Mouse (Mus musculus): ENCODE data around the gene Serpinb5. TPM values are rescaled to one million over a fixed set of nuclear protein-coding genes. Genes with fewer than 3 reads are reported as not detected.
"Not testable (repeated sequence)": the region's sequence is repeated elsewhere in the genome, so short reads cannot be mapped to it uniquely, and the experiment has no call there.

The Serpinb5 gene
- polyA plus RNA-seq, 1 experiment from 2014 or later = 0.26 TPM

DNA sequence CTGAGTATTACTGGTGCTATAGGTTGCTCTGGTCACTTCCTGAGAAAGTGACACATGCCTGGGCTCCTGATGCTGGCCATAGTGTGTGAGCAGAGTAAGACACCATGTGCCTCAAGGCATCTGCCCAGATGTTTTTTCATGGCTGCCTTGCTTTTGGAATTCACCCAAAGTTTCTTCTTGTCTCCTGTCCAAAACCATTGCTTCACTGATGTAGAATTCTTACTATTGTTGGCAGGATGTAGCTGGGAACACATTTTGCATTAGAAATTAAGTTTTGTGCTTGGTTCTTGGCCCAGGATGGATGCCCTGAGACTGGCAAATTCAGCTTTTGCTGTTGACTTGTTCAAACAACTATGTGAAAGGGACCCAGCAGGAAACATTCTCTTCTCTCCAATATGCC, 9.0 kb downstream of the Serpinb5 start:
- H3K9ac ChIP-seq (ENCODE audit: low read depth, low read length) = no peak overlapping the region
- no peaks in the 10 kb centered on the region for H3K4me1 ChIP-seq (ENCODE audit: control insufficient read depth, insufficient read depth, low read length)
- no peaks in the 10 kb centered on the region for H3K9me3 ChIP-seq (ENCODE audit: control insufficient read depth, low read length)
- ATAC-seq = no peak
- H3K4me2 ChIP-seq (ENCODE audit: low read depth, low read length) = no peak overlapping the region
- H3K27ac ChIP-seq (ENCODE audit: low read length) = no peak overlapping the region
- H3K4me3 ChIP-seq (ENCODE audit: low read length) = no peak overlapping the region
- no peaks in the 10 kb centered on the region for H3K36me3 ChIP-seq (ENCODE audit: control insufficient read depth, insufficient read depth, low read length)
- no peaks in the 10 kb centered on the region for H3K27me3 ChIP-seq (replicated peaks; ENCODE audit: control insufficient read depth, insufficient read depth, low read length)

DNA sequence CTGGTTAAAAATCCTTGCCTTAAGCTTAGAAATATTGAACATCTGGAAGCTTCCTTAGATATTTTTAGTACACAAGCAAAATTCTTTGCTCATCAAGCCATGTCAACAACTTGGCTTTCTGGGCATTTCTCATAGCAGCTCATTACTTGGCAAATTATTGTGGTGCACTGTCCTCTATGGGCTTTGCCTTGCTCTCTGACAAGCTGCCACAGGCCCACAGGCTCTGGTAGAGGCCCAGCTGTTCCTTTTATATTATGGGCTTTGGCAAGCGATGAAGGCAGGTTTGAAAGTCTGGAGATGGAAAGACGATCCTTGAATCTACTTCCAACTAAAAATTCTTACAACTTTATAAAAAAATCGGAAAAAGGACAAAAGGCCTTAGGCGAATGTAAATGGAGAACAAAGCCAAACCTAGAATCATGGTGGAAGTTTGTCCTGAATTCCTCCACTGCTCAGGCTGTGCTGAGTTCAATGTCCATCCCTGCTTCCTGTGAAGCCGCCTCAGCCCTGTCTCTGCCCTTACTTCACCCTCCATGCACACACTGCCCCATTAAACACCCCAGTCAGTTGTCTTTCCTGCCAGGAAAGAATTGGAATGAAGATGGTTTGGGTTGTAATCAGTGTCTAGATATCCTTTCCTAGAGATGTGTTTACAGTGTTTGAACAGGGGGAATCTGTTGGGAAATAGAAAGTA, 14.4 kb downstream of the Serpinb5 start:
- Histone ChIP-seq H3K4me3 (ENCODE audit: low read length) (no peak overlapping the region), H3K9me3 (ENCODE audit: control insufficient read depth, low read length) (no peaks in the 10 kb centered on the region), H3K4me1 (ENCODE audit: control insufficient read depth, insufficient read depth, low read length) (no peaks in the 10 kb centered on the region), H3K9ac (ENCODE audit: low read depth, low read length) (no peak overlapping the region), H3K27me3 (replicated peaks; ENCODE audit: control insufficient read depth, insufficient read depth, low read length) (no peaks in the 10 kb centered on the region), H3K36me3 (ENCODE audit: control insufficient read depth, insufficient read depth, low read length) (no peaks in the 10 kb centered on the region), H3K27ac (ENCODE audit: low read length) (no peak overlapping the region), H3K4me2 (ENCODE audit: low read depth, low read length) (no peak overlapping the region)
- WGBS = 89% methylated on average over 5 of the region's 5 CpGs
- peak; percentile 31; the same call in 1 of the 2 replicates for ATAC-seq

DNA sequence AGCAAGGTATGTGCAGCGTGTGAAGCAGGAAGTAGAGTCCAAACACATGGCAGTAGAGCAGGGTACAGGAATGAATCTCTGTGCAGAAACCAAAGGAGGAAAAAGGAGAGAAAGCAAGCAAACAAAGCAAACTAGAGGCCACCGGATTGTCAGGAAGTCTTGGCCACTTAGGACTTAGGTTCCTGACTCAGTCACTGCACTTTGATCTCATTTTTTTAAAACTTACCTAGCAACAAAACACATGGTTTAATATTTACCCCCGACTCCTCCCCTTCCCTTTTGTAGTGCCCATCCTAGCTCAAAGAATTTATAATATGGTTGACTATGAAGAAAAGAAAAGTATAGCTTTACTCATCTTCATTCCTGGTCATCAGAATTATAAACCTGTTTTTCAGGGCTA, 15.2 kb downstream of the Serpinb5 start:
- ATAC-seq = peak; percentile 94
- Histone ChIP-seq H3K4me1 (ENCODE audit: control insufficient read depth, insufficient read depth, low read length) (no peaks in the 10 kb centered on the region), H3K4me2 (ENCODE audit: low read depth, low read length) (no peak overlapping the region), H3K4me3 (ENCODE audit: low read length) (no peak overlapping the region), H3K36me3 (ENCODE audit: control insufficient read depth, insufficient read depth, low read length) (no peaks in the 10 kb centered on the region), H3K27me3 (replicated peaks; ENCODE audit: control insufficient read depth, insufficient read depth, low read length) (no peaks in the 10 kb centered on the region), H3K9me3 (ENCODE audit: control insufficient read depth, low read length) (no peaks in the 10 kb centered on the region), H3K27ac (ENCODE audit: low read length) (peak overlapping the region; percentile 3; the same call in 1 of the 2 replicates), H3K9ac (ENCODE audit: low read depth, low read length) (no peak overlapping the region)
- 57% methylated on average over 3 of the region's 3 CpGs for WGBS

DNA sequence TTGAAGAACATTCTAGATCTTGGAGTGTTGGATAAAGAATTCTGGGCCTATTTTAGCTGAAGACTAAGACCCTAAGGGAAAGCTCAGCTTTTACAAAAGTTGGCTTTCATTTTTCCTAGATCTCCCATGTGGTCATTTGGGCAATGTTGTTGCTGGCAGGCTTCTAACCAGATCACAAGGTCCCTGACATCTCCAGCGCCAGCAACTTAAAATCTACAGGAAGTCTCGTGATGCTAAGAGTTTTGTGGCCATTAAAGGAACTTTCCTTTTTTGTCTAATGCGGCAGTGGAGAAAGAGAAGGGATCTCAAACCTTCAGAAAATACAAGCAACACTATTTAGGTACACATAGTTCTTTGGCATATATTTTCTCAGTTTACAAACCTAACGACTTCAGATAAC, 21.8 kb downstream of the Serpinb5 start:
- Histone ChIP-seq H3K36me3 (ENCODE audit: control insufficient read depth, insufficient read depth, low read length) (no peaks in the 10 kb centered on the region), H3K4me2 (ENCODE audit: low read depth, low read length) (no peak overlapping the region), H3K9ac (ENCODE audit: low read depth, low read length) (no peak overlapping the region), H3K9me3 (ENCODE audit: control insufficient read depth, low read length) (no peaks in the 10 kb centered on the region), H3K4me3 (ENCODE audit: low read length) (no peak overlapping the region), H3K27me3 (replicated peaks; ENCODE audit: control insufficient read depth, insufficient read depth, low read length) (no peaks in the 10 kb centered on the region), H3K27ac (ENCODE audit: low read length) (no peak overlapping the region), H3K4me1 (ENCODE audit: control insufficient read depth, insufficient read depth, low read length) (no peaks in the 10 kb centered on the region)
- WGBS = 76% methylated on average over 4 of the region's 4 CpGs
- ATAC-seq = no peak

DNA sequence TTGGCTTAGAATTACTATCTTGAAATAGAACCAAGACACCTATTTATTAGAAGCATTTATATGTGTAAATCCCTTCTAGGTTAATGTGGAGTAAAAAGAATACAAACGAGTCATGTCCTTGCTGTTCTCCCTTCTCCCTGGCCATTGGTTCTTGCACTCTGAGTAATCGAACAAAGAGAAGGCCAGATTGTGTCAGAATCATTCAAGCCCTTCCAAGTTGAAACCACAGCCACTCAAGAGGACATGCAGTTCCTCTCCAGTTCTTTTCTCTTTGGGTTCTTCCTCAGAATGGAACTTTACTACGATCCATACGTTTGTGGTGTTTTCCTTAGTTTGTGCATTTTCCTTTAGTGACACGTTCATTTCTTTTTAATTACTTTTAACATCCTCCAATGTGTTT, 22.4 kb downstream of the Serpinb5 start:
- ATAC-seq = no peak
- WGBS = 83% methylated on average over 5 of the region's 5 CpGs
- no peak overlapping the region for H3K4me2 ChIP-seq (ENCODE audit: low read depth, low read length)

DNA sequence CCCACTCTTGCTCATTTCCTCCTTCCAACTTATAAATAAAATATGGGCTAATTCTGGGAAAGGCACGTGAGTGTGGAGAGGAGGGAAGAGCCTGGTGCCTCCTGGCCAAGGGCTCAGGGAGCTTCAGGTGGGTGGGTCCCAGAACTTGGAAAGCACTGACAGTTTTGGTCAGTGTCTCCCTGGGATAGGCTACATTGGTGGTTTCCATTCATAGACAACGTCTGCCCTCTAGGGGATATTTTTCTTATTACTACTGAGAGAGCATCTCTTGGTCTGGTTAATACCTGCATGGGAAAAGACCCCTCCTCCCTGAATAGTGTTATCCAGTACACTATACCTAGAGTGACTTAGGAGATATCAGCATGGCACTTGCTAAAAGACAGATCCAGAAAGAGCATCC, 22.8 kb downstream of the Serpinb5 start:
- H3K9me3 ChIP-seq (ENCODE audit: control insufficient read depth, low read length) = no peaks in the 10 kb centered on the region
- no peak overlapping the region for H3K4me2 ChIP-seq (ENCODE audit: low read depth, low read length)
- 0 out of 2 replicates have a peak, but pooled peaks have one; percentile 21 for ATAC-seq
- no peaks in the 10 kb centered on the region for H3K27me3 ChIP-seq (replicated peaks; ENCODE audit: control insufficient read depth, insufficient read depth, low read length)
- H3K4me3 ChIP-seq (ENCODE audit: low read length) = no peak overlapping the region
- WGBS = 4% methylated on average over 2 of the region's 2 CpGs
- H3K27ac ChIP-seq (ENCODE audit: low read length) = no peak overlapping the region
- no peaks in the 10 kb centered on the region for H3K4me1 ChIP-seq (ENCODE audit: control insufficient read depth, insufficient read depth, low read length)
- no peak overlapping the region for H3K9ac ChIP-seq (ENCODE audit: low read depth, low read length)
- H3K36me3 ChIP-seq (ENCODE audit: control insufficient read depth, insufficient read depth, low read length) = no peaks in the 10 kb centered on the region

More for the DNA sequence above, 22.4 kb downstream of the Serpinb5 start:
- no peak overlapping the region for H3K9ac ChIP-seq (ENCODE audit: low read depth, low read length)
- H3K4me1 ChIP-seq (ENCODE audit: control insufficient read depth, insufficient read depth, low read length) = no peaks in the 10 kb centered on the region
- no peaks in the 10 kb centered on the region for H3K27me3 ChIP-seq (replicated peaks; ENCODE audit: control insufficient read depth, insufficient read depth, low read length)
- no peaks in the 10 kb centered on the region for H3K36me3 ChIP-seq (ENCODE audit: control insufficient read depth, insufficient read depth, low read length)
- no peak overlapping the region for H3K4me3 ChIP-seq (ENCODE audit: low read length)
- no peaks in the 10 kb centered on the region for H3K9me3 ChIP-seq (ENCODE audit: control insufficient read depth, low read length)
- no peak overlapping the region for H3K27ac ChIP-seq (ENCODE audit: low read length)

DNA sequence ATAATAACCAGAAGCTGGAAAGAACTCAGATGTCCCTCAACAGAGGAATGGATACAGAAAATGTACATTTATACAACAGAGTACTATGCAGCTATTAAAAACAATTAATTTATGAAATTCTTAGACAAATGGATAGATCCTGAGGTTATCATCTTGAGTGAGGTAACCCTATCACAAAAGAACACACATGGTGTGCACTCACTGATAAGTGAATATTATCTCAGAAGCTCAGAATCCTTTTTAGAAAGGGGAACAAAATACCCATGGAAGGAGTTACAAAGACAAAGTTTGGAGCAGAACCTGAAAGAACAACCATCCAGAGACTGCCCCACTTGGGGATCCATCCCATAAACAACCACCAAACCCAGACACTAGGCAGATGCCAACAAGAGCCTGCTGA, 34.2 kb downstream of the Serpinb5 start:
- H3K4me2 ChIP-seq (ENCODE audit: low read depth, low read length); H3K27me3 ChIP-seq (replicated peaks; ENCODE audit: control insufficient read depth, insufficient read depth, low read length); H3K9ac ChIP-seq (ENCODE audit: low read depth, low read length); H3K27ac ChIP-seq (ENCODE audit: low read length); H3K4me1 ChIP-seq (ENCODE audit: control insufficient read depth, insufficient read depth, low read length); H3K9me3 ChIP-seq (ENCODE audit: control insufficient read depth, low read length); H3K36me3 ChIP-seq (ENCODE audit: control insufficient read depth, insufficient read depth, low read length); H3K4me3 ChIP-seq (ENCODE audit: low read length); ATAC-seq: not testable (repeated sequence)

DNA sequence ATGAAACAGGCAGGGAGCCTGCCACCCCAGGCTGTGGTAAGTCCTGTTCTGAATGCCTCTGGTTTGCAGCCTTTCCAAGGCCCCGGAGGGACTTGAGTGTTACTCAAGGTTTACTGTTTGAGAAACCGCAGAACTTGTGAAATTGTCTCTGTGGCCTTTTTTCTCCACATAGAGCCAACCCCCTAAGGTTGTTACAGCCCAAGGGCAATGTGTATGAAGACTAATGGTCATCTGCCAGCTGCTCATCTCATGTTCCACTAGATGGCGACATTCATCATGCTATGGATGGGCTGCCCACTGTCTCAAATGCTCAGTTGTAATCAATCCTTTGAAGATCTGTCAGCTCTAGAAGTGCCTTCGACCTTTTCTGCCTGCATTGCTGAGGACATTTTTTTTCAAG, 40.4 kb downstream of the Serpinb5 start:
- Histone ChIP-seq H3K4me1 (ENCODE audit: control insufficient read depth, insufficient read depth, low read length) (no peaks in the 10 kb centered on the region), H3K9ac (ENCODE audit: low read depth, low read length) (no peak overlapping the region), H3K9me3 (ENCODE audit: control insufficient read depth, low read length) (no peaks in the 10 kb centered on the region), H3K4me3 (ENCODE audit: low read length) (no peak overlapping the region), H3K27me3 (replicated peaks; ENCODE audit: control insufficient read depth, insufficient read depth, low read length) (no peaks in the 10 kb centered on the region), H3K36me3 (ENCODE audit: control insufficient read depth, insufficient read depth, low read length) (no peaks in the 10 kb centered on the region), H3K4me2 (ENCODE audit: low read depth, low read length) (no peak overlapping the region), H3K27ac (ENCODE audit: low read length) (no peak overlapping the region)
- WGBS = 31% methylated on average over 4 of the region's 4 CpGs
- ATAC-seq = no peak

DNA sequence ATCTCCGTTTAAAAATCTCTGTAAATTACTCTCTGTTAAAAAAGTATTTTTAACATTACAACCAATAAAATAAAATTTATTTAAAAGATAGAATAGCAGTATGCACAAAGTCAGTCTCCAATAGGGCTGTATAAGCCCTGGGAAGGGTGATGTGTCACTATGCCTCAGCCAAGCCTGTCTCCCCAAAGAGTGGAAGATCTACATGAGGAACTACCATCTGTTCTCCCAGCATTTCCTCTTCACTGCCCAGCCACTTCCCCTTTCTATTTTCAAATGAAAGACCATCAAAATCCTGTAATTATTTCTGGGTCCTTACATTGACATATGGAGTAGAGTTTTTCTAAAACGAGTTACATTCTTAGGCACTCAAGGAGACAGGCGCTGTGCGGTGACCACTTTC, 71.0 kb downstream of the Serpinb5 start:
- no peak overlapping the region for H3K4me2 ChIP-seq (ENCODE audit: low read depth, low read length)
- H3K4me3 ChIP-seq (ENCODE audit: low read length) = no peak overlapping the region
- no peaks in the 10 kb centered on the region for H3K4me1 ChIP-seq (ENCODE audit: control insufficient read depth, insufficient read depth, low read length)
- ATAC-seq = no peak
- H3K27me3 ChIP-seq (replicated peaks; ENCODE audit: control insufficient read depth, insufficient read depth, low read length) = no peaks in the 10 kb centered on the region
- no peaks in the 10 kb centered on the region for H3K9me3 ChIP-seq (ENCODE audit: control insufficient read depth, low read length)
- H3K9ac ChIP-seq (ENCODE audit: low read depth, low read length) = no peak overlapping the region
- no peaks in the 10 kb centered on the region for H3K36me3 ChIP-seq (ENCODE audit: control insufficient read depth, insufficient read depth, low read length)
- no peak overlapping the region for H3K27ac ChIP-seq (ENCODE audit: low read length)
- WGBS = 76% methylated on average over 4 of the region's 4 CpGs
